Mouse (Mus musculus): ENCODE results near the gene Sowaha. TPM values are rescaled to one million over a fixed set of nuclear protein-coding genes. Genes with fewer than 3 reads are reported as not detected.
A peak's percentile ranks its signal among the peaks of the same experiment; 100 is the strongest.

Gene Sowaha
- not detected in 2 replicates for polyA plus RNA-seq (2011; ENCODE audit: insufficient read depth, insufficient read length, low read depth, missing spikeins)

DNA sequence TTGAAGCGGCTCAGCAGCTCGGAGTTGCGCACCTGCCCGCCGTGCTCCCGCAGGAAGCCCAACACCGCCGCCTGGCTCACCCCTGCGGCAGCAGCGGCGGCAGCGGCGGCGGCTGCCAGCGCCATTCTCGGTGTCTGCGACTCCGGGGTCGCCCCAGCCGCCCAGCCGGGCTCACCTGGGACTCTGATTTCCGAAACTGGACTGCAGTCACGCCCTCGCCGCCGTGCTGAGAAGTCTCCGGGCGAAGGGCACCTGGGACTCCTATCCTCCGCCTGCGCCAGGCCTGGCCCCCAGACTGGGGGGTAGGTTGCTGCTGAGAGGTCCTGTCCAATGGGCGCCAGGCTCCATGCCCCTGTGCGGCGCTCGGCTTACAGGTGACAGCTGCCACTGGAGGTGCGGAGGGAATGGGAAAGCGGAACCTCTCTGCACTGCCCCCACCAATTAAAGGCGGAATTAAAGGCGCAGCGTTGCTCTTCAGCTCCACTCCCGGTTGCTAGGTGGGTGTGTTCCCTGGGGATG lies at the start of gene Sowaha, which contains the start of gene Gm9945:
TSS of gene Sowaha (minus strand) at position 492 of the 519 bp plus-strand sequence.
TSS of gene Gm9945 (plus strand) at position 384 of the 519 bp plus-strand sequence.
- TF ChIP-seq POLR2A (IDR thresholded peaks at IDR 0.05; ENCODE audit: insufficient read depth, low read length) (no peak), CTCF (IDR thresholded peaks at IDR 0.05; ENCODE audit: low read depth, low read length) (no peak), EP300 (IDR thresholded peaks at IDR 0.05; ENCODE audit: insufficient read depth, low read depth, low read length) (no peak)
- no peaks in the 10 kb centered on the region for H3K36me3 ChIP-seq (ENCODE audit: control insufficient read depth, insufficient read depth, low read length, poor library complexity, severe bottlenecking)
- no peaks in the 10 kb centered on the region for H3K4me1 ChIP-seq (ENCODE audit: control insufficient read depth, insufficient read depth, low read length)
- H3K27ac ChIP-seq (ENCODE audit: insufficient read depth, low read length): no peak within 1 kb of the TSS
- peaks cover 5% of the 10 kb centered on the region; the same call in 1 of the 2 replicates for H3K27me3 ChIP-seq (ENCODE audit: control insufficient read depth, insufficient read depth, low read length, poor library complexity, severe bottlenecking)
- H3K9me3 ChIP-seq (replicated peaks; ENCODE audit: control insufficient read depth, insufficient read depth, low read length, poor library complexity, severe bottlenecking): no peaks in the 10 kb centered on the region
- H3K9ac ChIP-seq (ENCODE audit: low read depth, poor library complexity, severe bottlenecking): peak within 1 kb of the TSS; percentile 1
- H3K4me3 ChIP-seq (ENCODE audit: low read depth, low read length): peak within 1 kb of the TSS; percentile 60

DNA sequence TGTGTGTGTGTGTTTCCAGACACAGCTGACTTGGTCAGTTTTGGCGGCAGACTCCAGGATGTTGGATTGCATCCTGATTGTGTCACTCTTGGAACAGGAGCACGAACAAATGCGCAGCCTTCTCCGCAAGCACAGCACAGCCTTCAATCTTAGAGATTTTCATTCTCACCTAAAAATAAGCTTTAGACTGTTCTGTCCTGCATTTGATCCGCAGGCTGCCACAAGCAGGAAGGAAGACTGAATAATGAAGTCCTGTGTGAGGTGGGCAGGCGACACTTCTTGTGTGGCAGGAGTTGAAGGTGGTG lies 49.1 kb upstream of the Sowaha start:
- H3K4me3 ChIP-seq (ENCODE audit: low read depth, low read length): no peak overlapping the region
- no peak overlapping the region for H3K27ac ChIP-seq (ENCODE audit: insufficient read depth, low read length)
- TF ChIP-seq EP300 (IDR thresholded peaks at IDR 0.05; ENCODE audit: insufficient read depth, low read depth, low read length) (no peak), POLR2A (IDR thresholded peaks at IDR 0.05; ENCODE audit: insufficient read depth, low read length) (no peak)

DNA sequence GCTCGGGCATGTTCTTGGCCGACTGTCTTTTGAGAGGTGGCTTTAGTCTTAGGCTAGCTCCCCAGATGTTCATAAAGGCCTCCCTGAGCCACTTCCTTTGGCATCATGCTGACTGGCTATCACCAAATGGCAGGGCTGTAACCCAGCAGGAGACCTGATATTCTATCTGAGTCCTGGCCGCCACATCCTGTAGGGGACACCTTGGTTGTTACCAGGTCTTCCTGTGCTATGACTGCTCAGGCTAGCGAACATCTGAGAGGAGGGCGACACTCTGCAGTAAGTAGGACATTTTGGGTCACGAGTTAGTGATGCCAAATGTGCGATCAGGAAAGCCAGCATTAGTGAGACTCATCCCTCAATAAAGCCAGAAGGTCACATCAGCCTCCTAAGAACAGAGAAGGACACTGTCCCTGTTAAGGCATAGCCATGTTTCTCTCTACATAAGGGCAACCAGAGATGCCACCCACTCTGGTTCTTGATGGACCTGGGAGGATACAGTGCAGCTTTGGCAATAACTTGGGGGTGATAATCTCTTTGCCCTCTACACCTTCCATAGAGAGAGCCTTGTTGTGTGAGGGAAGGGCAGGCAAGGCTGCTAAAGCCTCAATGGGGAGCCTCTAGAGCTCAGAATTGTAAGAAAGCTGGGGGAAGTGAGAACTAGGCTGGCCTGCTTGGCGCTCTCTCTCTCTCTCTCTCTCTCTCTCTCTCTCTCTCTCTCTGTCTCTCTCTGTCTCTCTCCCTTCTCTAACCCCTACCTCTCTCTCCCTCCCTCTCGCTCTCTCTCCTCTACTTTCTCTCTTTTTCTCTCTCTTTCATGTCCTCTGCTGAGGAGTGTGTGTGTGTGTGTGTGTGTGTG lies 48.6 kb upstream of the Sowaha start:
- H3K4me1 ChIP-seq (ENCODE audit: control insufficient read depth, insufficient read depth, low read length): peaks cover 3% of the 10 kb centered on the region
- no peak overlapping the region for H3K27ac ChIP-seq (ENCODE audit: insufficient read depth, low read length)
- H3K27me3 ChIP-seq (ENCODE audit: control insufficient read depth, insufficient read depth, low read length, poor library complexity, severe bottlenecking): no peaks in the 10 kb centered on the region
- H3K9me3 ChIP-seq (replicated peaks; ENCODE audit: control insufficient read depth, insufficient read depth, low read length, poor library complexity, severe bottlenecking): no peaks in the 10 kb centered on the region
- H3K4me3 ChIP-seq (ENCODE audit: low read depth, low read length): no peak overlapping the region
- H3K36me3 ChIP-seq (ENCODE audit: control insufficient read depth, insufficient read depth, low read length, poor library complexity, severe bottlenecking): no peaks in the 10 kb centered on the region
- TF ChIP-seq EP300 (IDR thresholded peaks at IDR 0.05; ENCODE audit: insufficient read depth, low read depth, low read length): no peak
- TF ChIP-seq CTCF (IDR thresholded peaks at IDR 0.05; ENCODE audit: low read depth, low read length): no peak
- no peak for TF ChIP-seq POLR2A (IDR thresholded peaks at IDR 0.05; ENCODE audit: insufficient read depth, low read length)
- no peak overlapping the region for H3K9ac ChIP-seq (ENCODE audit: low read depth, poor library complexity, severe bottlenecking)

More for the DNA sequence above, 49.1 kb upstream of the Sowaha start:
- H3K27me3 ChIP-seq (ENCODE audit: control insufficient read depth, insufficient read depth, low read length, poor library complexity, severe bottlenecking): no peaks in the 10 kb centered on the region
- peaks cover 2% of the 10 kb centered on the region for H3K4me1 ChIP-seq (ENCODE audit: control insufficient read depth, insufficient read depth, low read length)
- no peaks in the 10 kb centered on the region for H3K9me3 ChIP-seq (replicated peaks; ENCODE audit: control insufficient read depth, insufficient read depth, low read length, poor library complexity, severe bottlenecking)
- H3K9ac ChIP-seq (ENCODE audit: low read depth, poor library complexity, severe bottlenecking): no peak overlapping the region
- H3K36me3 ChIP-seq (ENCODE audit: control insufficient read depth, insufficient read depth, low read length, poor library complexity, severe bottlenecking): 0 out of 2 replicates have a peak, but pooled peaks cover 2% of the 10 kb centered on the region

DNA sequence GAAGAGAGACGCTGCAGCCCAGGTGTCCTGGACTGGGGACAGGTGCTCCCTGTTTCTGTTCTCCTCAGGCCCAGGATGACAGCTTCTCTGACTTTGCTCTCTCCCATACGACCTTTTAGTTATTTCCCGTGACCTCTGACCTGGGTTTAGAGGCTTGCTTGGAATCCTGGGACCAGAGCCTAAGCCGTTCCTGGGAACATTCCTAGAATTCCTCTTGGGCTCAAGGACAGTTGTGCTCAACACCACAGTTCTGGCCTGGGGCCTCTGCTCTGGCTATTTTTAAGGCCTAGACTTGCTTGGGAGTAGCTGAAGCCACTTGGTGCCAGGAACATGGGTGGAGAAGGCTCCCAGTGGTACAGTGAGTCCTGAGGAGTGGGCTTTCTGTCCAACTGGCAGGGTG lies 45.4 kb upstream of the Sowaha start:
- peaks cover 7% of the 10 kb centered on the region for H3K4me1 ChIP-seq (ENCODE audit: control insufficient read depth, insufficient read depth, low read length)
- H3K4me3 ChIP-seq (ENCODE audit: low read depth, low read length): no peak overlapping the region
- no peaks in the 10 kb centered on the region for H3K36me3 ChIP-seq (ENCODE audit: control insufficient read depth, insufficient read depth, low read length, poor library complexity, severe bottlenecking)
- H3K27ac ChIP-seq (ENCODE audit: insufficient read depth, low read length): no peak overlapping the region
- no peaks in the 10 kb centered on the region for H3K9me3 ChIP-seq (replicated peaks; ENCODE audit: control insufficient read depth, insufficient read depth, low read length, poor library complexity, severe bottlenecking)
- no peak for TF ChIP-seq POLR2A (IDR thresholded peaks at IDR 0.05; ENCODE audit: insufficient read depth, low read length)
- TF ChIP-seq CTCF (IDR thresholded peaks at IDR 0.05; ENCODE audit: low read depth, low read length): no peak
- TF ChIP-seq EP300 (IDR thresholded peaks at IDR 0.05; ENCODE audit: insufficient read depth, low read depth, low read length): peak; percentile 58; the same call in 1 of the 2 replicates
- no peaks in the 10 kb centered on the region for H3K27me3 ChIP-seq (ENCODE audit: control insufficient read depth, insufficient read depth, low read length, poor library complexity, severe bottlenecking)
- no peak overlapping the region for H3K9ac ChIP-seq (ENCODE audit: low read depth, poor library complexity, severe bottlenecking)

DNA sequence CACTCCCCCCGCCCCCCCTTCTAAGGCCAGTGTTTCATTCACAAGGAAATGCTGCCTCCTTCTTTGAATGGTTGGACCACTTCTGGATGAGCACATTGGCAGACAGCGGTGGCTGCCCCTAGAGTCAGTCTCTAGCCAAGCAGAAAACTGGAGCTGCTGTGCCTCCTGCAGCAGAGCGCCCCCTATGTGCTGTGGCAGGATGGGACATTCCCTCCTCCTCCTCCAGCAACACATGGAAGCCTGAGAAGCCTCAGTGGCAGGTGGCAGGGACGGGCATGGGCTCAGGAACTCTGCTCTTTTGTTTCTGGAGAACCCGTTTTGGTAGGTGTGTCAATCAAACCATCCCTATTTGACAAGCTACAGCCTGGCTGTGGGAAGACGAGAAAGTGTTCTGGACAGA lies 44.8 kb upstream of the Sowaha start:
- Histone ChIP-seq H3K4me3 (ENCODE audit: low read depth, low read length) (no peak overlapping the region), H3K27me3 (ENCODE audit: control insufficient read depth, insufficient read depth, low read length, poor library complexity, severe bottlenecking) (no peaks in the 10 kb centered on the region), H3K9me3 (replicated peaks; ENCODE audit: control insufficient read depth, insufficient read depth, low read length, poor library complexity, severe bottlenecking) (no peaks in the 10 kb centered on the region), H3K9ac (ENCODE audit: low read depth, poor library complexity, severe bottlenecking) (no peak overlapping the region), H3K36me3 (ENCODE audit: control insufficient read depth, insufficient read depth, low read length, poor library complexity, severe bottlenecking) (no peaks in the 10 kb centered on the region), H3K27ac (ENCODE audit: insufficient read depth, low read length) (no peak overlapping the region), H3K4me1 (ENCODE audit: control insufficient read depth, insufficient read depth, low read length) (peaks cover 7% of the 10 kb centered on the region)
- peak; percentile 65 for TF ChIP-seq CTCF (IDR thresholded peaks at IDR 0.05; ENCODE audit: low read depth, low read length)
- no peak for TF ChIP-seq EP300 (IDR thresholded peaks at IDR 0.05; ENCODE audit: insufficient read depth, low read depth, low read length)
